Mouse (Mus musculus) intestine, embryonic 15.5 days (tissue): ENCODE measurements around the gene Gm960. TPM values are rescaled to one million over a fixed set of nuclear protein-coding genes. Genes with fewer than 3 reads are reported as not detected.
A peak's percentile ranks its signal among the peaks of the same experiment; 100 is the strongest.

ENCODE experiments used
- ATAC-seq: fragments of 200-750 bp; cut with Nextera tagmentation; 2 replicates; pipeline ENCODE4 v1.8.0; 2017; ENCODE audit warnings: moderate TSS enrichment, moderate library complexity
- H3K27ac ChIP-seq: fragments of 300-500 bp; sonication (generic); 2 replicates; pipeline ENCODE4 v1.5.1; 2015; ENCODE audit warnings: mild to moderate bottlenecking, inconsistent platforms
- H3K27me3 ChIP-seq: fragments of 300-500 bp; sonication (generic); replicated peaks from 2 replicates; pipeline ENCODE4 v1.6.1; 2015; ENCODE audit warnings: inconsistent platforms
- H3K36me3 ChIP-seq: fragments of 300-500 bp; sonication (generic); 2 replicates; pipeline ENCODE4 v1.6.1; 2015; ENCODE audit warnings: inconsistent platforms
- H3K4me1 ChIP-seq: fragments of 300-500 bp; sonication (generic); replicated peaks from 2 replicates; pipeline ENCODE4 v1.6.1; 2015; ENCODE audit warnings: inconsistent platforms
- H3K4me2 ChIP-seq: fragments of 300-500 bp; sonication (generic); replicated peaks from 2 replicates; pipeline ENCODE4 v1.6.1; 2015; ENCODE audit warnings: mild to moderate bottlenecking, inconsistent platforms
- H3K4me3 ChIP-seq: fragments of 300-500 bp; sonication (generic); replicated peaks from 2 replicates; pipeline ENCODE4 v1.5.1; 2015; ENCODE audit warnings: inconsistent platforms
- H3K9ac ChIP-seq: fragments of 300-500 bp; sonication (generic); 2 replicates; pipeline ENCODE4 v1.6.1; 2015; ENCODE audit warnings: inconsistent platforms
- H3K9me3 ChIP-seq: fragments of 300-500 bp; sonication (generic); 2 replicates; pipeline ENCODE4 v1.6.1; 2016; ENCODE audit warnings: inconsistent platforms
- WGBS: fragments of 180-500 bp; shearing (Covaris S2); methylation state at CpG from one replicate; pipeline ENCODE4 v1.1.7; 2015; 5-methylcytosine and 5-hydroxymethylcytosine counted together
- polyA plus RNA-seq: library from polyadenylated mRNA; unstranded; fragments of >200 nt; fragmentation: Nextera tagmentation; extraction: Ambion mirVana; gene quantifications from 2 replicates; pipeline ENCODE4 v1.2.1, GENCODE M21; 2015

The Gm960 gene
- polyA plus RNA-seq, 1 experiment from 2014 or later = 1.4 TPM

DNA sequence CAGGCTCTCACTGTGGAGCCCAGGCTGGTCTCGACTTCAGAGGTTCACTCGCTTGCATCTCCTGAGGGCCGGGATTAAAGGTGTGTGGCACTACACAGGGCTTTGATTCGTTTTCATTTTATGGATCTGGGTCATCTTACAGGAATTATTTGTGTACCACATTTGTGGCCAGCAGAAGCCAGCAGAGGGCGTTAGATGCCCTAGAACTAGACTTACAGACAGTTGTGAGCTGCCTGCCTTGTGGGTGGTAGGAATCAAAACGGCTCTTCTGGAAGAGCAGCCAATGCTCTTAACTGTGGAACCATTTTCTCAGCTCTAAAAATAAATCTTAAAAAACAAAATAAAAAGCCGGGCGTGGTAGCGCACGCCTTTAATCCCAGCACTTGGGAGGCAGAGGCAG lies 54.2 kb downstream of the Gm960 start:
- H3K4me2 ChIP-seq = no peak overlapping the region
- H3K27me3 ChIP-seq = no peaks in the 10 kb centered on the region; the same call in 1 of the 2 replicates
- no peak overlapping the region for H3K9ac ChIP-seq
- ATAC-seq = no peak
- H3K36me3 ChIP-seq = no peaks in the 10 kb centered on the region
- H3K9me3 ChIP-seq = no peaks in the 10 kb centered on the region
- H3K4me1 ChIP-seq = no peaks in the 10 kb centered on the region
- H3K4me3 ChIP-seq = no peak overlapping the region
- WGBS = 42% methylated on average over 10 of the region's 10 CpGs
- H3K27ac ChIP-seq = no peak overlapping the region

DNA sequence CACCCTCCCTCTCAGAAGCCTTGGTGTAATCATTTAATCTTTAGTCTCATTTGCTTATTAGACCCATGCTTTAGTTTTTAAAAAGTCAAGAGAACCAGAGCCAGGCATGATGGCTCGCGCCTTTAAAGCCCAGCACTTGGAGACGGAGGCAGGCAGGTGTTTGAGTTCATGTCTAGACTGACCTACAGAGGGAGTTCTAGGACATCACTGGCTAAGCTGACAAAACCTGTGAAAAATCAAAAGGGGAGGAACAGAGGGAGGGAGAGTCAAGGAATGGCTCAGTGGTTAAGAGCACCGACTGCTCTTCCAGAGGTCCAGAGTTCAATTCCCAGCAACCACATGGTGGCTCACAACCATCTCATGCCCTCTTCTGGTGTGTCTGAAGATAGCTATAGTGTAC lies 62.5 kb downstream of the Gm960 start:
- Histone ChIP-seq H3K27ac (no peak overlapping the region), H3K4me2 (no peak overlapping the region), H3K4me1 (no peaks in the 10 kb centered on the region), H3K9me3 (no peaks in the 10 kb centered on the region), H3K9ac (no peak overlapping the region), H3K27me3 (peaks cover 3% of the 10 kb centered on the region; the same call in 1 of the 2 replicates), H3K36me3 (no peaks in the 10 kb centered on the region), H3K4me3 (no peak overlapping the region)
- ATAC-seq = no peak
- WGBS = 68% methylated on average over 4 of the region's 4 CpGs

DNA sequence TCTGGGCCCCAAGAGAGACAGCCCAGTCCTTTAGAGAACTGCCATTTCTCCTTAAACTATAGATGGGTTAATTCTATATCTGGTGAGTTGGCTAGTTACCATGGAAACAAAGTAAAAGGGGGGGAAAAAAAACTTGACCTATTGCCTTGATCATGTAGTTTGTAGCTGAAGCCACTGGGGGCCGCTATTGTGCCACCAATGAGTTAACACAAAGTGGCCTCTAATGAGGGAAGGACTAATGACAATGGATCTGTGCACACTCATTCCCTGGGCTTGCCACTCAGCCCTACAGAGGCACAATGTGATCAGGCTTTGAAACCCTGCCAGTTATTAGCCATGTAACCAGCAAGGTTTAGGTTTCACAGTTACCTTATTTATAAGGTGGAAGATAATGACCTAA lies 69.6 kb downstream of the Gm960 start:
- 0% methylated on average over 1 of the region's 1 CpGs for WGBS
- no peaks in the 10 kb centered on the region for H3K27me3 ChIP-seq
- peaks cover 14% of the 10 kb centered on the region for H3K4me1 ChIP-seq
- no peak for ATAC-seq
- H3K36me3 ChIP-seq = peaks cover 2% of the 10 kb centered on the region; the same call in 1 of the 2 replicates
- H3K9ac ChIP-seq = no peak overlapping the region
- H3K9me3 ChIP-seq = no peaks in the 10 kb centered on the region
- no peak overlapping the region for H3K4me2 ChIP-seq
- H3K4me3 ChIP-seq = no peak overlapping the region
- H3K27ac ChIP-seq = no peak overlapping the region

DNA sequence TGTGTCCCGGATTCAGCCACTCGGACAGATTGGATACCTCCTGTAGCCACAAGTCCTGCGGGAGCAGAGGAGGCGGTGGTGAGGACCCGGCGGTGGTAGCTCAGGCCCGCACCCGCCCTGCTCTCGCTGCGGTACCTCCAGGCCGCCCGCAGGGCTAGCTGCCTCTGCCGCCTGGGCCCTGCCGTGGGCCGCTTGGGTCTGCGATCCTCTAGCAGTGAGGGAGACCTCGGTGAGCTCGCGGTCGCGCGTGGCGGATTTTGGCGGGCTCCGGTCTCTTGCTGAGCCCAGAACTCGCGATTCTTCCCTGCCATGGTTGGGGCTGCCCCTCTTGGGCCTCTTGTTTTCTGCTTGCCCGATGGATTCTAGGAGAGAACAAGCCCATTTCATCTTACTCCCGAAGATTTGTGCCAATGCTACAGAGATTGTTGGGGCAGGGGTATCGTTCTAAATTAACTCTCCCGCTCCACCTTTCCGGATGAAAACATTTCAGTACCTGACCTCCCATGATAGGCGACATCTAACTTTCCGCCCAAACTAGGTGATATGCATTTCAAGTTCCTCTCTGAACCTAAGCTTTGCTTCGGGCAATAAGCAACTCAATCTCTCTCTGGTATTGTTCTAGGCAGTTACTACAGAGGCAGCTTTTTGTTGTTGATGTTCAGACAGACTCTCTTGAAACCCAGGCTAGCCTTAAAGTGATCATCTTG lies 72.5 kb downstream of the Gm960 start:
- peak; percentile 71 for ATAC-seq
- no peaks in the 10 kb centered on the region for H3K9me3 ChIP-seq

DNA sequence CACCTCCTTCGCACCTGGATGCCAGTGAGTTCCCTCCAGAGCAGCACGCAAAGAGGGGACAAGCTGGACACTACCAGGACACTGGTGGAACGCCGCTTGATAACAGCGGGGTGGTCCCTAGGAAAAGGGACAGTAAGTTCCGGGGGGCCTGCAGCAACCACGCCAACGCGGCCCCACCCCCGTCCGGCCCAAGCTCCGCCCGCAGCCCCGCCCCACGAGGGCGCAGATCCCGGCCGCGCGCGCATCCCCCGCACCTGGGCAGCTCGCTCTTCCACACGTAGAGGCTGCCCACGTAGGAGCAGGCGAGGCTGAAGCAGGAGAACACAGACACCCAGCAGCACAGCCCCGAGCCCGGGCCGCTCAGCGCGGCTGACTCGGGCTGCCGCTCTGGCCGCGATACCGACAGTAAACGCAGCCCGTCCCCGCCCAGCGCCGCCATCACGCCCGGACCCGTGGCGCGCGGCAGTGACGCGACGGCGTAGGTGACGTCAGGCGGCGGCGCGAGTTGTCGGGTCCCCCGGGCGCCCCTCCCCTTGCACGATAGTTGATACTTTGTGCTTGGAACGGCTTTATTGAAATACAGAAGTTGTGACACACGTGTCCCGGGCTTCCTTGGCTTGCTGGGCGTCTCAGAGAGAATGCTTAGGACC lies 73.2 kb downstream of the Gm960 start, which contains the start of gene Rce1:
Gene Rce1 (minus strand): TSS at position 463 of the 650 bp plus-strand sequence.
- no peaks in the 10 kb centered on the region for H3K27me3 ChIP-seq
- peak within 1 kb of the TSS; percentile 90 for H3K4me2 ChIP-seq
- ATAC-seq = peak; percentile 94
- H3K27ac ChIP-seq = peak within 1 kb of the TSS; percentile 93
- H3K36me3 ChIP-seq = peaks cover 30% of the 10 kb centered on the region
- no peaks in the 10 kb centered on the region for H3K9me3 ChIP-seq
- WGBS = under 1% methylated on average over 64 of the region's 64 CpGs
- peak within 1 kb of the TSS; percentile 81 for H3K9ac ChIP-seq
- peak within 1 kb of the TSS; percentile 87 for H3K4me3 ChIP-seq
- peaks cover 14% of the 10 kb centered on the region for H3K4me1 ChIP-seq

More for the DNA sequence above, 72.5 kb downstream of the Gm960 start:
- Histone ChIP-seq H3K4me3 (peak overlapping the region; percentile 87), H3K9ac (peak overlapping the region; percentile 81), H3K27me3 (no peaks in the 10 kb centered on the region), H3K36me3 (peaks cover 27% of the 10 kb centered on the region), H3K27ac (peak overlapping the region; percentile 93), H3K4me2 (peak overlapping the region; percentile 90), H3K4me1 (peaks cover 14% of the 10 kb centered on the region)
- WGBS = 1% methylated on average over 35 of the region's 35 CpGs

DNA sequence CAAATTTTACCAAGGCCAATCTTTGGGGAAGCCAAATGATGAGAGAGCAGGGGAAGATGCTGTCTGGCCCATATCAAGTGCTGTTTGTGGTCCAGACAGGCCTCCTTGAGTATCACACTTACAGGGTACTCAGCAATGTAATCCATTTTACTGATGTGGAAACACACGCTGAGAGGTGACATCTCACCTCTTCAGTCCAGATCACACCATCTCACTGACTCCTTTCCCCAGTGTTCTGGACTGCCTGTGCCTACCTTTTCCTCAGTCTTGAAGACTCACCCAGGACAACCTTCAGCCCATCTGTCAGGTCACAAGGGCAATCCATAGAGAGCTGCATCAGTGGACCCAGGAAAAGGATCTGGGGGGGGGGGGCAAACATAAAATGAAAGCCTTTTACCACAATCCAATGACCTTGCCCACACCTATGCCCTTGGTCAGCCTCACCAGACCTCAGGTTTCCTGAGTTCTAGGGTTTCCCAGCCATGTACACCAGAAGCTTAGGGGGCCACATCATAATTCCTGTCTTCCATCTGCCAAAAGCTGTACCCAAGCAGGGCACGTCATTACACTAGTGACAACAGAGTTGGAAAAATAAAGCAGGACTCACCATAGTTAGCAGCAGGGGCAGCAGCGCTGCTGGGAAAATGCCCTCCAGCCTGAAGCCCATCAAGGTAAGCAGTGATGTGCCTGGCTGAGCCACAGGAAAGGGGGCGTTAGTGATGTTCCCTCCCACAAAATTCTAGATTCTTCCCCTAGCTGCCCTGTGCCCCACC lies 73.9 kb downstream of the Gm960 start:
- Histone ChIP-seq H3K36me3 (peaks cover 30% of the 10 kb centered on the region), H3K9me3 (no peaks in the 10 kb centered on the region), H3K27me3 (no peaks in the 10 kb centered on the region), H3K9ac (peak overlapping the region; percentile 81), H3K4me2 (peak overlapping the region; percentile 90), H3K4me3 (peak overlapping the region; percentile 87), H3K4me1 (peaks cover 14% of the 10 kb centered on the region), H3K27ac (peak overlapping the region; percentile 93)
- no peak for ATAC-seq
- WGBS = 26% methylated on average over 4 of the region's 4 CpGs

DNA sequence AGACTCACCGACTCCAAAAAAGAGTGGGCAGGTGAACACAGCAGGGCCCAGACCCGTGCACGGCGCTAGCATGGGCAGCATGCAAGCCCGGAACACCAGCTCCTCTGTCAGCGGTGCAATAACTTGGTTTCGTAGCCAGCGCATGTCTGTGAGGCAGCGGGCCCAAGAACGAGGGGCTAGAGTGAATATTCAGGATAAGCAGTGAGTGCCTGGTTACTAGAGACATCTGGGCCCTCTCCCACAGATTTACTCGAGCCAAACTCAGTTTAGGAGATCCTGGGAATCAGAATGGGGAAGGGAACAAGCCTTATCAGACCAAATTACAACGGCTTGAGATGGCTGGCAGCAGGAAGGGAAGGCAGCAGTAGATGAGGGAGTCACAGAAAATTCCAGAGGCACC lies 74.5 kb downstream of the Gm960 start:
- Histone ChIP-seq H3K27me3 (no peaks in the 10 kb centered on the region), H3K9ac (no peak overlapping the region; the same call in 1 of the 2 replicates), H3K27ac (no peak overlapping the region), H3K4me1 (peaks cover 14% of the 10 kb centered on the region), H3K4me3 (no peak overlapping the region; the same call in 1 of the 2 replicates), H3K36me3 (peaks cover 30% of the 10 kb centered on the region), H3K4me2 (no peak overlapping the region), H3K9me3 (no peaks in the 10 kb centered on the region)
- no peak for ATAC-seq
- 94% methylated on average over 12 of the region's 12 CpGs for WGBS

DNA sequence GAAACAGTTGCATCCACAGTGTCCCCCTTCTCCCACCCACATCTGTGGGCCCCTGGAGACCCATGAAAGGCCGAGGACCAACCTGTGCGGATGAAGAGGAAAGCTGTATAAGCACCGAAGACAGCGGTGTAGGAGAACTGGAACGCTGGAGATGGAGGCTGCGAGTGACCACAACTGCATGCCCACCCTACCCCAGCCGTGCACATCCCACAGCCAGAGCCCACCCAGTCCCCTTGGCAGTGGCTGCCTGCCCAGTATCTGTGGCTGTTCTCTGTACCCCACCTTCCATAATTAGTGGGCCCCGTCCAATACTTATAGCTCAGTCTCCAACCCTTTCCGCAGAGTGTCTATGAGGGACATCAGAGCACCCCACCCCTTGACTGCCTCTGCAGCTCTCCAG lies 75.0 kb downstream of the Gm960 start:
- peaks cover 14% of the 10 kb centered on the region for H3K4me1 ChIP-seq
- H3K9ac ChIP-seq = no peak overlapping the region
- H3K27ac ChIP-seq = no peak overlapping the region
- H3K4me3 ChIP-seq = no peak overlapping the region
- WGBS = 96% methylated on average over 9 of the region's 9 CpGs
- H3K4me2 ChIP-seq = no peak overlapping the region
- ATAC-seq = no peak
- H3K27me3 ChIP-seq = no peaks in the 10 kb centered on the region
- no peaks in the 10 kb centered on the region for H3K9me3 ChIP-seq
- H3K36me3 ChIP-seq = peaks cover 30% of the 10 kb centered on the region

DNA sequence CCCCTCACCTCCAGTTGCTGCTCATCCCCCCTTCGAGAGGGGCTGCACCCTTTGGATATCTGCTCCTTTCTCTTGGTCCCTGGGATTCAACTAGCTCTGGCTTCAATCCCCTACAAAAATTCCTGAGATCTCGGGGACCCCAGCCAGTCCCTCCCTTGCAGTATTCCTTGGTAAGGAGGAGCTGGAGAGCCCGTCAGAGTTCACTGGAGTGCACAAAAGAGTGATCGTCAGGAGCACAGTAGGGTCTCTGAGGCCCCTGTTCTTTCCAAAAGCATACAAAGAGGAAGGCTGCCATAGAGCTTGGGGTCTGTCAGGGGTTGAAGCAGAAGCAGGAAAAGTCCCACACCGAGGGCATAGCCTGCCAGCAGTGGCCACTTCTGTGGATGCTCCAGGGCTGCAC lies 75.7 kb downstream of the Gm960 start:
- ATAC-seq = no peak
- Histone ChIP-seq H3K4me1 (peaks cover 14% of the 10 kb centered on the region), H3K4me2 (no peak overlapping the region), H3K27me3 (no peaks in the 10 kb centered on the region), H3K36me3 (peaks cover 30% of the 10 kb centered on the region), H3K4me3 (no peak overlapping the region), H3K9ac (no peak overlapping the region), H3K9me3 (no peaks in the 10 kb centered on the region), H3K27ac (no peak overlapping the region)
- 88% methylated on average over 5 of the region's 5 CpGs for WGBS

DNA sequence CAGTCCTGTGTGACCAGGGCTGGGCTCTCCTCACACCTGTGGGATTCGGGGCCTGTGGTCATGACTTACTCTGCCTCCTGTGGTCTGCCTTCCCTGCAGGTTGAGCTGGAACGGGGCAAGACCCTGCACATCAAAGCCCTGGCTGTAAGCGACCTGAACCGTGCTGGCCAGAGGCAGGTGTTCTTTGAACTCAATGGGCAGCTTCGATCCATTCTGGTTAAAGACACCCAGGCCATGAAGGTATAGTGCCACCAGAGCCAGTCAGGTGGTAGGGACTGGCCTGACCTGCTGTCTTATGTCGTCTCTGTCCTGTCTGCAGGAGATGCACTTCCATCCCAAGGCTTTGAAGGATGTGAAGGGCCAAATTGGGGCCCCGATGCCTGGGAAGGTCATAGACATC lies 77.7 kb downstream of the Gm960 start:
- H3K4me1 ChIP-seq = peaks cover 16% of the 10 kb centered on the region
- no peak overlapping the region for H3K4me2 ChIP-seq
- H3K36me3 ChIP-seq = peaks cover 30% of the 10 kb centered on the region
- no peak overlapping the region for H3K27ac ChIP-seq
- no peak overlapping the region for H3K9ac ChIP-seq
- no peaks in the 10 kb centered on the region for H3K9me3 ChIP-seq
- H3K4me3 ChIP-seq = no peak overlapping the region
- H3K27me3 ChIP-seq = no peaks in the 10 kb centered on the region
- no peak for ATAC-seq
- 87% methylated on average over 7 of the region's 7 CpGs for WGBS

DNA sequence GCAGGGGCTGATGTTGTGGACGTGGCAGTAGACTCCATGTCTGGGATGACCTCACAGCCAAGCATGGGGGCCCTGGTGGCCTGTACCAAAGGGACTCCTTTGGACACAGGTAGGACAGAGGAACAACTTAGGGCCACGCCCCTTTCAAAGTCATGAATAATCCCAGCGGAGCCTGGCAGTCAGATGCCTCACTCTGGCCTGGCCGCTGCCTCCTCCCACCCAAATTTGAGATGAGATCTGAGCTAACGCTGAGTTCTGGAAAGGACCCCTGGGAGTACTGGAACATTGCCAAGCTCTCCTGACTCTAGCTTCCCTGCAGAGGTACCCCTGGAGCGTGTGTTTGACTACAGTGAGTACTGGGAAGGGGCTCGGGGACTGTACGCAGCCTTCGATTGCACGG lies 79.0 kb downstream of the Gm960 start:
- no peaks in the 10 kb centered on the region for H3K27me3 ChIP-seq
- H3K4me3 ChIP-seq = no peak overlapping the region
- WGBS = 78% methylated on average over 10 of the region's 10 CpGs
- ATAC-seq = no peak
- H3K36me3 ChIP-seq = peaks cover 30% of the 10 kb centered on the region
- no peak overlapping the region for H3K27ac ChIP-seq
- no peaks in the 10 kb centered on the region for H3K9me3 ChIP-seq
- peaks cover 12% of the 10 kb centered on the region for H3K4me1 ChIP-seq
- H3K4me2 ChIP-seq = no peak overlapping the region
- H3K9ac ChIP-seq = no peak overlapping the region

DNA sequence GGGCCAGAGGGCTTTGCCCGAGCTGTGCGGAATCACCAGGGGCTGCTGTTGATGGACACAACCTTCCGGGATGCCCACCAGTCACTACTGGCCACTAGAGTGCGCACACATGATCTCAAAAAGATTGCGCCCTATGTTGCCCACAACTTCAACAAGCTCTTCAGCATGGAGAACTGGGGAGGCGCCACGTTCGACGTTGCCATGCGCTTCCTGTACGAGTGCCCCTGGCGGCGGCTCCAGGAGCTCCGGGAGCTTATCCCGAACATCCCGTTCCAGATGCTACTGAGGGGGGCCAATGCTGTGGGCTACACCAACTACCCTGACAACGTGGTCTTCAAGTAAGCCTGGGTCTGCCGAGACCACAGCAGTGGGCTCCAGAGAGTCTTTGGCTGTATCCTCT lies 80.3 kb downstream of the Gm960 start:
- H3K4me1 ChIP-seq = peaks cover 22% of the 10 kb centered on the region
- peaks cover 23% of the 10 kb centered on the region for H3K36me3 ChIP-seq
- H3K4me2 ChIP-seq = no peak overlapping the region
- no peak overlapping the region for H3K27ac ChIP-seq
- no peak for ATAC-seq
- no peak overlapping the region for H3K9ac ChIP-seq
- no peak overlapping the region for H3K4me3 ChIP-seq
- H3K9me3 ChIP-seq = no peaks in the 10 kb centered on the region
- no peaks in the 10 kb centered on the region for H3K27me3 ChIP-seq
- 37% methylated on average over 18 of the region's 18 CpGs for WGBS
